In the genomic region with DNA sequence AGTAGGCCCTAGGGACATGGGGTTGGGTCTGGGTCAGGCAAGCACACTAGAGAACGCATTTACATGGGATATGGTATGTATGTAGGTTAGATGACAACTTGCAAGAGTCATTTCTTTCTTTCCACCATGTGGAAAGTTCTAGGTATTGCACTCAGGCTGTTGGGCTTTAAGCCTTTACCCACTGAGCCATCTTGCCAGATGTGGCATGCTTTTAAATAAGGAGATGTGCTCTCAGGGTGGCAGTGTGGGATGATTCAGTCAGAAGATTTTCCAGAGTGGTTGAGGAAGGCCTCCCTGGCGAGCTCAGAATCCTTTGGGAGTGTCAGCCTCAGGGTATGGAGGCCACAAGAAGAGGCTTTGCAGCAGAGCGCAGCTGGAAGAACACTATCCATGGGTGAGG, we compare ENCODE assay signal across 17 mouse cellular contexts.
A peak's percentile ranks its signal among the peaks of the same experiment; 100 is the strongest.
DNase-seq lines count a peak whose midpoint lies in the region; ATAC-seq and TF ChIP-seq lines count a peak whose summit lies in the region.
"Had no signal": no experiment of that assay in that cellular context is flagged by ENCODE, and none has a peak within 500 bp of the region (broad histone marks: within the 10 kb centered on the region; RNA-seq: fewer than 3 reads in every experiment).

No protein-coding gene starts in this region.

- DNase-seq in adrenal gland, postnatal 14 days = peak; percentile 1
- no peak for DNase-seq in adrenal gland, postnatal 10 days
- DNase-seq in layer of hippocampus, adult 2 months (ENCODE audit: low spot score in 2 of 2) = no peak
- no peak for DNase-seq in layer of hippocampus, adult 8-10 months (ENCODE audit: low spot score in 2 of 2)
- DNase-seq in limb, embryonic 10.5 days (ENCODE audit: low spot score) = no peak
- DNase-seq in spleen, postnatal 4 days (ENCODE audit: low spot score in 2 of 2) = no peak
- no peak for DNase-seq in retina, postnatal 1 day
- DNase-seq: heart, adult 18-20 months; lung, adult 2 months; thymus, postnatal 36 days had no signal

- no peaks in the 10 kb centered on the region for H3K36me3 ChIP-seq in embryonic facial prominence, embryonic 13.5 days
- H3K36me3 ChIP-seq in limb, embryonic 10.5 days = no peaks in the 10 kb centered on the region
- H3K36me3 ChIP-seq: forebrain, embryonic 15.5 days; heart, embryonic 15.5 days; neural tube, embryonic 13.5 days; stomach, embryonic 15.5 days had no signal

- WGBS in embryonic facial prominence, embryonic 13.5 days = 51% methylated on average over 3 of the region's 3 CpGs
- 65% methylated on average over 3 of the region's 3 CpGs for WGBS in limb, embryonic 10.5 days

- ATAC-seq in embryonic facial prominence, embryonic 13.5 days (ENCODE audit: insufficient number of reproducible peaks, insufficient read depth, low FRiP score, low TSS enrichment, low read depth) = no peak
- ATAC-seq: activated CD4-positive, CD25-positive, alpha-beta regulatory T cell, adult 4 months; forebrain, embryonic 15.5 days had no signal

- no peak overlapping the region for H3K27ac ChIP-seq in layer of hippocampus, adult 2 months
- H3K27ac ChIP-seq in embryonic facial prominence, embryonic 13.5 days = peak overlapping the region; percentile 28; the same call in 1 of the 2 replicates
- H3K27ac ChIP-seq in limb, embryonic 10.5 days = peak overlapping the region; percentile 76
- H3K27ac ChIP-seq: forebrain, embryonic 15.5 days; gastrocnemius, adult 2 months; heart, embryonic 15.5 days; neural tube, embryonic 13.5 days; stomach, embryonic 15.5 days had no signal

- no peaks in the 10 kb centered on the region for H3K9me3 ChIP-seq in embryonic facial prominence, embryonic 13.5 days
- H3K9me3 ChIP-seq in limb, embryonic 10.5 days (replicated peaks) = no peaks in the 10 kb centered on the region
- H3K9me3 ChIP-seq: forebrain, embryonic 15.5 days; heart, embryonic 15.5 days; neural tube, embryonic 13.5 days; stomach, embryonic 15.5 days had no signal

- H3K9ac ChIP-seq in embryonic facial prominence, embryonic 13.5 days = peak overlapping the region; percentile 36; the same call in 1 of the 2 replicates
- H3K9ac ChIP-seq: forebrain, embryonic 15.5 days; heart, embryonic 15.5 days; neural tube, embryonic 13.5 days; stomach, embryonic 15.5 days had no signal

- H3K4me3 ChIP-seq in layer of hippocampus, adult 2 months = no peak overlapping the region
- H3K4me3 ChIP-seq in embryonic facial prominence, embryonic 13.5 days = no peak overlapping the region
- H3K4me3 ChIP-seq in limb, embryonic 10.5 days = no peak overlapping the region; the same call in 1 of the 2 replicates
- H3K4me3 ChIP-seq: forebrain, embryonic 15.5 days; heart, embryonic 15.5 days; neural tube, embryonic 13.5 days; stomach, embryonic 15.5 days had no signal

- no peak overlapping the region for H3K4me2 ChIP-seq in embryonic facial prominence, embryonic 13.5 days
- H3K4me2 ChIP-seq: forebrain, embryonic 15.5 days; heart, embryonic 15.5 days; neural tube, embryonic 13.5 days; stomach, embryonic 15.5 days had no signal

- peak; percentile 43 for TF ChIP-seq CTCF in layer of hippocampus, adult 2 months (conservative IDR thresholded peaks at IDR 0.05)

- H3K27me3 ChIP-seq in embryonic facial prominence, embryonic 13.5 days = peaks cover 2% of the 10 kb centered on the region
- peaks cover 28% of the 10 kb centered on the region for H3K27me3 ChIP-seq in limb, embryonic 10.5 days (ENCODE audit: low read depth, poor library complexity, severe bottlenecking)
- H3K27me3 ChIP-seq: forebrain, embryonic 15.5 days; neural tube, embryonic 13.5 days; stomach, embryonic 15.5 days had no signal

- H3K4me1 ChIP-seq in embryonic facial prominence, embryonic 13.5 days = peaks cover 50% of the 10 kb centered on the region
- peaks cover 57% of the 10 kb centered on the region for H3K4me1 ChIP-seq in limb, embryonic 10.5 days
- H3K4me1 ChIP-seq: forebrain, embryonic 15.5 days; stomach, embryonic 15.5 days had no signal
